Mouse (Mus musculus) heart, embryonic 14.5 days (tissue): ENCODE data around the gene Dnajc12. TPM values are rescaled to one million over a fixed set of nuclear protein-coding genes. Genes with fewer than 3 reads are reported as not detected.
A peak's percentile ranks its signal among the peaks of the same experiment; 100 is the strongest.

Source experiments
- ATAC-seq: fragments of 200-750 bp; cut with Nextera tagmentation; 2 replicates; pipeline ENCODE4 v1.8.0; 2017; ENCODE audit warnings: low read depth, moderate TSS enrichment; ENCODE audit not compliant: insufficient number of reproducible peaks, insufficient read depth, low FRiP score
- H3K27ac ChIP-seq, 2 experiments: fragments of 200-500 bp in 1 of 2; fragments of 300-500 bp in 1 of 2; sonication (generic) in 1 of 2; replicated peaks in 1 of 2; 2 replicates each; pipeline ENCODE4 v1.5.1; 2012 to 2014; ENCODE audit warnings: low read depth in 2 of 2, low read length in 2 of 2, control low read depth in 1 of 2, mild to moderate bottlenecking in 1 of 2, mixed read lengths in 1 of 2; ENCODE audit not compliant: control insufficient read depth in 1 of 2, insufficient read depth in 1 of 2
- H3K27me3 ChIP-seq: fragments of 300-500 bp; sonication (generic); 2 replicates; pipeline ENCODE4 v1.6.1; 2014; ENCODE audit warnings: mild to moderate bottlenecking, low read length, control low read depth; ENCODE audit not compliant: control insufficient read depth, insufficient read depth
- H3K36me3 ChIP-seq: fragments of 300-500 bp; sonication (generic); 2 replicates; pipeline ENCODE4 v1.6.1; 2014; ENCODE audit warnings: mild to moderate bottlenecking, control low read depth, low read length, mixed read lengths; ENCODE audit not compliant: control insufficient read depth, insufficient read depth
- H3K4me1 ChIP-seq, 2 experiments: fragments of 200-500 bp in 1 of 2; fragments of 300-500 bp in 1 of 2; sonication (generic) in 1 of 2; 2 replicates each; pipeline ENCODE4 v1.6.1; 2012 to 2014; ENCODE audit warnings: low read length in 2 of 2, control low read depth in 1 of 2, mixed read lengths in 1 of 2; ENCODE audit not compliant: control insufficient read depth in 2 of 2, insufficient read depth in 2 of 2
- H3K4me2 ChIP-seq: fragments of 300-500 bp; sonication (generic); 2 replicates; pipeline ENCODE4 v1.6.1; 2014; ENCODE audit warnings: mild to moderate bottlenecking, low read length
- H3K4me3 ChIP-seq, 2 experiments: fragments of 200-500 bp in 1 of 2; fragments of 300-500 bp in 1 of 2; sonication (generic) in 1 of 2; 2 replicates each; pipeline ENCODE4 v1.5.1; 2012 to 2014; ENCODE audit warnings: low read length in 2 of 2, mild to moderate bottlenecking in 2 of 2, control low read depth in 1 of 2, low read depth in 1 of 2, moderate library complexity in 1 of 2; ENCODE audit not compliant: control insufficient read depth in 1 of 2, insufficient read depth in 1 of 2
- H3K9ac ChIP-seq: fragments of 300-500 bp; sonication (generic); 2 replicates; pipeline ENCODE4 v1.6.1; 2014; ENCODE audit warnings: mild to moderate bottlenecking, low read length
- H3K9me3 ChIP-seq: fragments of 300-500 bp; sonication (generic); 2 replicates; pipeline ENCODE4 v1.6.1; 2016; ENCODE audit warnings: low read length, control low read depth; ENCODE audit not compliant: control insufficient read depth
- WGBS: fragments of 180-500 bp; shearing (Covaris S2); extraction: QIAGEN DNeasy Blood & Tissue Kit; methylation state at CpG from one replicate; pipeline ENCODE4 v1.1.7; 2014; 5-methylcytosine and 5-hydroxymethylcytosine counted together
- polyA plus RNA-seq: library from polyadenylated mRNA; unstranded; fragments of >200 nt; fragmentation: Nextera tagmentation; extraction: Ambion mirVana; gene quantifications from 2 replicates; pipeline ENCODE4 v1.2.1, GENCODE M21; 2014

Gene Dnajc12
- polyA plus RNA-seq, 1 experiment from 2014 or later: 9.6 TPM

DNA sequence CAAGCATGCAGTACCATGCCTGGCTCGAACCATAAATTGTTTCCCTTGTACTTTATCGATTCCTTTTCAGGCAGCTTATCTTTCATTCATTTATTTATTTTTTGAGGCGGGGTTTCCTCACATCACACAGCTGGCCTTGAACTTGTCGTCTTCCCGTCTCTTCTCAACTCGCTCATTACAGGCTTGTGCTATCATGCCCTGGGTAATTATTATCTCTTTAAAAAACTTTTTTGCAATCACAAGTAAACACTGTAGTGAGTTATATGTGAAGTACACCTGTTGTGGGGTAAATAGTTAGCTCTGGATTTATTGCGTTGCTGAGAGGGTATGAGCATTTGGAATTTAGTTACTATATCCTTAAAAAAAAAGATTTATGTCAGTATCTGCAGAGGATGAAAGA is 33.0 kb downstream of the Dnajc12 start:
- Histone ChIP-seq H3K27me3 (no peaks in the 10 kb centered on the region), H3K36me3 (no peaks in the 10 kb centered on the region), H3K9me3 (no peaks in the 10 kb centered on the region), H3K4me1 (no peaks in the 10 kb centered on the region), H3K9ac (no peak overlapping the region), H3K4me2 (no peak overlapping the region), H3K27ac (no peak overlapping the region), H3K4me3 (no peak overlapping the region)
- WGBS: 66% methylated on average over 7 of the region's 7 CpGs
- ATAC-seq: no peak

DNA sequence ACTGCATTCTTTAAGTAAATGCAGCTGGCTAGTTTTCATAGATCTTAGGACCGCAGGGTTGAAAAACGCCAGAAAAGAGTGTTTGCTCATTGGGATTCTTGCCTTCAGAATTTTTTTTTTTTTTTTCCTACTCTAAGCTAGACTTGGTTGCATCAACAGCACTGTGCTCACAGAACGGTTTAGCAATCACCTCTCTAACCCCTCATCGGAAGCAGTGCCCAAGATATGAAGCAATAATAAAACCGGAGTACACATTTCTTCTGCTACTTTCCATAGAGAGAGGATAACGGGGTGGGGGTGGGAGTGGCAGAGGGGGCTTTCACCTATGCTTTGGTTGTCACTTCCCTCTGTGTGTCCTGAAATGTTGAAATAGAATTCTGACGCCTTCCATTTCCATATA is 33.6 kb downstream of the Dnajc12 start:
- Histone ChIP-seq H3K9me3 (no peaks in the 10 kb centered on the region), H3K27me3 (no peaks in the 10 kb centered on the region), H3K4me3 (peak overlapping the region in 1 of 2 experiments; percentile 8; a peak in 1 of 4 replicates), H3K9ac (no peak overlapping the region), H3K36me3 (no peaks in the 10 kb centered on the region), H3K27ac (no peak overlapping the region), H3K4me2 (peak overlapping the region; percentile 50), H3K4me1 (no peaks in the 10 kb centered on the region)
- 59% methylated on average over 7 of the region's 7 CpGs for WGBS
- ATAC-seq: no peak

DNA sequence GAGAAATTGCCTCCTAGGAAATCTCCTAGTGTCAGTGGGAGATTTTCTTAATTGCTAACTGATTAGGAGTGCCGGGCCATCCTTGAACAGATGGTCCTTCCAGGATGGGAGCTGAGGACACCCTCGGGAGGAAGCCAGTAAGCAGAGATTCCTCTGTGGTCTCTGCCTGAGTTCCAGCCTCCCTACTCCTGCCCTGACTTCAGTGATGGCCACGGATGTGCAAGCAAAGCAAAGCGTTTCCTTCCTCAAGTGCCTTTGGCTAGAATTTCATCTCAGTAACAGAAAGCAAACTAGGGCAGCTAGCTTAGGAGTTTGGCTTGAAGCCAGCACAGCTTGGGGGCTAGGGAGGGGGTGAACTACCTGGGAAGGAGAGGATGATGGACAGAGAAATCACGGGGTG is 34.8 kb downstream of the Dnajc12 start:
- no peak for ATAC-seq
- WGBS: 45% methylated on average over 5 of the region's 5 CpGs
- H3K27me3 ChIP-seq: no peaks in the 10 kb centered on the region
- no peak overlapping the region for H3K27ac ChIP-seq
- no peak overlapping the region for H3K9ac ChIP-seq
- H3K4me2 ChIP-seq: no peak overlapping the region
- no peak overlapping the region for H3K4me3 ChIP-seq
- no peaks in the 10 kb centered on the region for H3K36me3 ChIP-seq
- no peaks in the 10 kb centered on the region for H3K9me3 ChIP-seq
- H3K4me1 ChIP-seq: no peaks in the 10 kb centered on the region

DNA sequence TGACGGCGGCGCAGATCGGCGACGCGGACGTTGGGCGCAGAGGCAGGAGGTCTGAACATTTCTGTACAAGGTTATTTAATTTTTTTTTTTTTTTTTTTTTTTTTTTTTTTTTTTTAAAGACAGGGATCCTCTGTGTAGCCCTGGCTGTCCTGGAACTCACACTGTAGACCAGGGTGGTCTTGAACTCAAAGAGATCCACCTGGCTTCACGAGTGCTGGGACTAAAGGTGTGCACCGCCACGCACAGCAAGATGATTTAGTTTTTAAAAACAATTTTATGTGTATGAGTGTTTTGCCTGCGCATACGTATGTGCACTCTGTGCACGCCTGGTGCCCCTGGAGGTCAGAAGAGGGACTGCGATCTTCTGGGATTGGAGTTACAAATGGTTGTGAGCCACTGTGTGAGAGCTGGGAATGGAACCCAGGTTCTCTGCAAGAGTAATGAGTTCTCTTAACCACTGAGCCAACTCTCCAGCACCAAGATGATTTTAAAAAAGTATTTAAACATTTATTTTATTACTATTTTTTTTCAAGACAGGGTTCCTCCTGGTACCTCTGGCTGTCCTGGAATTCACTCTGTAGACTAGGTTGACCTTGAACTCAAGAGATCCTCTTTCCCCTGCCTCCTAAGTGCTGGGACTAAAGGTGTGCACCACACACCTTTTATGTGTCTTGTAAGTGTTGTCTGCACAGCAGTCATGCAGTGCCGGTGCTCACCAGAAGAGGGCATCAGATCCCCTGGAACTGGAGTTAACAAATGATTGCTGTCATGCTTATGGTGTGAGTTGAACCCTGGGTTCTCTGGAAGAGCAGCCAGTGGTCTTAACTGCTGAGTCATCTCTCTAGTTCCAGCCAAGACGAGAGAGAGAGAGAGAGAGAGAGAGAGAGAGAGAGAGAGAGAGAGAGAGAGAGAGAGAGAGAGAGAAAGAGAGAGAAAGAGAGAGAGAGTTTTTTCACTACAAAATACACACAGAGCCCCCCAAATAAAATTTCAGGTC is 39.8 kb downstream of the Dnajc12 start, which contains the start of gene Gm7075:
Gene Gm7075, minus strand, starts transcription at position 51 of the 997 bp plus-strand sequence.
- Histone ChIP-seq H3K4me1 (no peaks in the 10 kb centered on the region), H3K27me3 (no peaks in the 10 kb centered on the region), H3K36me3 (no peaks in the 10 kb centered on the region), H3K4me2 (no peak within 1 kb of the TSS), H3K9ac (no peak within 1 kb of the TSS), H3K27ac (no peak within 1 kb of the TSS), H3K4me3 (no peak within 1 kb of the TSS), H3K9me3 (no peaks in the 10 kb centered on the region)
- 83% methylated on average over 18 of the region's 18 CpGs for WGBS
- no peak for ATAC-seq

DNA sequence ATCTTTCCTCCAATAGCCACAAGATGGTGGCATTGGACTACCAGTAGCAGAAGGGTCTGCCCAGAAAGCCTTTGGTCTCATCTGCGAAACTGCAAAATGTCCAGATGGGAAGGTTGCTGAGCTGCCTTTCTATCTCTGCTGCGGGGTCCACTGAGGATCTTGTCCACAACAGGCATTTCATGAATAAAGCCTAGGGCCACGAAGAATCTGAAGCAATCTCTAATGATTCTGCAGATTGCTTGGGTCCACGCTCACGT is 40.4 kb downstream of the Dnajc12 start:
- Histone ChIP-seq H3K4me1 (no peaks in the 10 kb centered on the region), H3K4me2 (no peak overlapping the region), H3K27me3 (no peaks in the 10 kb centered on the region), H3K9me3 (no peaks in the 10 kb centered on the region), H3K9ac (no peak overlapping the region), H3K4me3 (no peak overlapping the region), H3K36me3 (no peaks in the 10 kb centered on the region), H3K27ac (no peak overlapping the region)
- WGBS: 83% methylated on average over 5 of the region's 5 CpGs
- ATAC-seq: no peak

DNA sequence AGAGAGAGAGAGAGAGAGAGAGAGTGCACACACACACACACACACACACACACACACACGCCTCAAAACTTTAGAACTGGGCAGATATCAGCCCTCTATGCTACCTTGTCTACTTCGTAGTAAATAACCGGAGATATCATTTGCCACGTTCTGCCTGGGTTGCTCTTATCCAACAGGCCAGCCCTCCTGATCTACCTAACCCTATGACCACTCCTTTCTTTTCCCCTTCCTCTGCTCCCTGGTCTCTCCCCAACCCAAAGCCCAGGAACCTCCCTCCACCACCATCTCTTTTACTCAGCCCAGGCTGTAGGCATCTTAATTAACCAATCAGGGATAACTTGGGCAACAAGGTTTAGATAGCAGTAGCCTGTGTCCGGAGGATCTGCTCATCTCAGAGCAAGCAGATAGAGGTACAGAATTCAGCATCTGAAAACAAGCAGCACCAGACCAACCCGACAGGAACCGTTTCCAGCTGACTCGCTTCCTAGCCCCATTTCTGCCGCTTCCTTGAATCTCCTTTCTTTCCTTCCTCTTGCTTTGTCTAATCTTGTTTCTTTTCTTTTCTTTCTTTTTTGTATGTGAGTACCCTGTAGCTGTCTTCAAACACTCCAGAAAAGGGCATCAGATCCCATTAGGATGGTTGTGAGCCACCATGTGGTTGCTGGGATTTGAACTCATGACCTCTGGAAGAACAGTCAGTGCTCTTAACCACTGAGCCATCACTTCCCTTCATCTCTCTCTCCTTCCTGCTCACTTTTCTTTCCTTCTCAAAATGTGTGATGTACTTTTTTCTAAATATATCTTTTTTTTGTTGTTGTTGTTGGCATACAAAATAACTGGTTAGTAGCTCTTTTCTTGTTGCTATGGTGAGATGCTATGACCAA is 41.6 kb downstream of the Dnajc12 start:
- H3K4me1 ChIP-seq: peaks cover 0 to 2% of the 10 kb centered on the region in 2 experiments; a peak in 1 of 4 replicates
- no peak overlapping the region for H3K27ac ChIP-seq
- H3K4me3 ChIP-seq: no peak overlapping the region
- no peaks in the 10 kb centered on the region for H3K27me3 ChIP-seq
- H3K9ac ChIP-seq: no peak overlapping the region
- 79% methylated on average over 9 of the region's 9 CpGs for WGBS
- no peaks in the 10 kb centered on the region for H3K9me3 ChIP-seq
- H3K4me2 ChIP-seq: no peak overlapping the region
- ATAC-seq: no peak
- no peaks in the 10 kb centered on the region for H3K36me3 ChIP-seq

DNA sequence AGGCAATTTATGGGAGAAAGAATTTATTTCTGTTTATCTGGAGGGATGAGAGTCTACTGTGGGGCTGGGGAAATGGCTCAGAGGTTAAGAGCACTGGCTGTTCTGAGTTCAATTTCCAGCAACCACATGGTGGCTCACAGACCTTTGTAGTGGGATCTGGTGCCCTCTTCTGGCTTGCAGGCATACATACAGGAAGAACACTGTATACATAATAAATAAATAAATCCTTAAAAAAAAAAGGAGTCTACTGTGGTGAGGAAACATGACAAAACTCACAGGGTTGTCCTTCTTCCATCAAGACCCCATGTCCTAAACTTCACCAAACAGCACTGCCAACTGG is 42.2 kb downstream of the Dnajc12 start:
- Histone ChIP-seq H3K36me3 (no peaks in the 10 kb centered on the region), H3K4me2 (no peak overlapping the region), H3K4me1 (peaks cover 0 to 2% of the 10 kb centered on the region in 2 experiments; a peak in 1 of 4 replicates), H3K9me3 (no peaks in the 10 kb centered on the region), H3K4me3 (no peak overlapping the region), H3K9ac (no peak overlapping the region), H3K27me3 (no peaks in the 10 kb centered on the region), H3K27ac (no peak overlapping the region)
- no peak for ATAC-seq
